Mouse (Mus musculus) erythroblast, embryonic 14.5 days (primary cell): ENCODE measurements around the gene Paxx. TPM values are rescaled to one million over a fixed set of nuclear protein-coding genes. Genes with fewer than 3 reads are reported as not detected.

Experiments used
- H3K27me3 ChIP-seq: 2 replicates; pipeline ENCODE4 v1.6.1; 2012; ENCODE audit warnings: inconsistent platforms; ENCODE audit not compliant: control insufficient read depth
- H3K36me3 ChIP-seq: 2 replicates; pipeline ENCODE4 v1.6.1; 2012; ENCODE audit warnings: mild to moderate bottlenecking, inconsistent platforms; ENCODE audit not compliant: control insufficient read depth
- H3K4me1 ChIP-seq: 2 replicates; pipeline ENCODE4 v1.6.1; 2012; ENCODE audit warnings: inconsistent platforms; ENCODE audit not compliant: control insufficient read depth
- H3K4me3 ChIP-seq: replicated peaks from 2 replicates; pipeline ENCODE3; 2012; ENCODE audit warnings: moderate library complexity, mild to moderate bottlenecking, inconsistent platforms
- H3K9me3 ChIP-seq: 2 replicates; pipeline ENCODE4 v1.6.1; 2012; ENCODE audit warnings: low read length, inconsistent platforms, mixed read lengths; ENCODE audit not compliant: control insufficient read depth
- GATA1 ChIP-seq: IDR thresholded peaks from 2 replicates; pipeline ENCODE4 v1.6.1; 2012; ENCODE audit warnings: low read length, inconsistent platforms, mixed read lengths
- TAL1 ChIP-seq: IDR thresholded peaks from 3 replicates; pipeline ENCODE4 v1.6.1; 2012; ENCODE audit warnings: low read length, inconsistent platforms, mixed read lengths
- polyA plus RNA-seq: library from polyadenylated mRNA; stranded (reverse); fragments of >175 nt; gene quantifications from 2 replicates; pipeline ENCODE4 v1.2.3, GENCODE M21; 2012

The Paxx gene
- polyA plus RNA-seq, 1 experiment: 1.1 TPM

- no peak overlapping the region for H3K4me3 ChIP-seq
- no peaks in the 10 kb centered on the region for H3K9me3 ChIP-seq
- H3K4me1 ChIP-seq: peaks cover 46% of the 10 kb centered on the region
- no peak for TF ChIP-seq GATA1
- TF ChIP-seq TAL1: no peak
- no peaks in the 10 kb centered on the region for H3K27me3 ChIP-seq
- peaks cover 18% of the 10 kb centered on the region for H3K36me3 ChIP-seq
These were observed 3.6 kb downstream of the Paxx start for GRCm38 (mm10) chr2:25457022-25457896.

- Histone ChIP-seq H3K4me1 (peaks cover 44% of the 10 kb centered on the region), H3K4me3 (no peak within 1 kb of the TSS), H3K27me3 (no peaks in the 10 kb centered on the region), H3K9me3 (no peaks in the 10 kb centered on the region), H3K36me3 (peaks cover 18% of the 10 kb centered on the region)
- no peak for TF ChIP-seq GATA1
- no peak for TF ChIP-seq TAL1
These were observed 4.5 kb downstream of the Paxx start, which contains the start of gene Clic3 for GRCm38 (mm10) chr2:25456205-25456953. TSS of gene Clic3 (plus strand) at chr2:25456838.

GRCm38 (mm10) chr2:25452951-25453350 is 7.9 kb downstream of the Paxx start:
- Histone ChIP-seq H3K4me3 (no peak overlapping the region), H3K9me3 (no peaks in the 10 kb centered on the region), H3K36me3 (peaks cover 4% of the 10 kb centered on the region), H3K27me3 (no peaks in the 10 kb centered on the region), H3K4me1 (peaks cover 13% of the 10 kb centered on the region)
- TF ChIP-seq TAL1 (no peak), GATA1 (no peak)

GRCm38 (mm10) chr2:25450853-25451647 is 9.8 kb downstream of the Paxx start:
- Histone ChIP-seq H3K4me1 (no peaks in the 10 kb centered on the region; the same call in 1 of the 2 replicates), H3K9me3 (no peaks in the 10 kb centered on the region), H3K4me3 (no peak overlapping the region), H3K27me3 (no peaks in the 10 kb centered on the region), H3K36me3 (no peaks in the 10 kb centered on the region; the same call in 1 of the 2 replicates)
- TF ChIP-seq TAL1 (no peak), GATA1 (no peak)

- no peak for TF ChIP-seq TAL1
- TF ChIP-seq GATA1: no peak
- peaks cover 6% of the 10 kb centered on the region; the same call in 1 of the 2 replicates for H3K36me3 ChIP-seq
- no peaks in the 10 kb centered on the region for H3K27me3 ChIP-seq
- H3K9me3 ChIP-seq: no peaks in the 10 kb centered on the region
- no peak overlapping the region for H3K4me3 ChIP-seq
- H3K4me1 ChIP-seq: no peaks in the 10 kb centered on the region; the same call in 1 of the 2 replicates
These were observed 18.2 kb downstream of the Paxx start for GRCm38 (mm10) chr2:25442682-25443081.

GRCm38 (mm10) chr2:25441067-25441466 is 19.8 kb downstream of the Paxx start:
- no peak overlapping the region for H3K4me3 ChIP-seq
- TF ChIP-seq GATA1 (no peak), TAL1 (no peak)
- no peaks in the 10 kb centered on the region for H3K9me3 ChIP-seq
- H3K27me3 ChIP-seq: no peaks in the 10 kb centered on the region
- no peaks in the 10 kb centered on the region for H3K4me1 ChIP-seq
- peaks cover 6% of the 10 kb centered on the region; the same call in 1 of the 2 replicates for H3K36me3 ChIP-seq

GRCm38 (mm10) chr2:25436286-25436820 is 24.5 kb downstream of the Paxx start:
- peaks cover 7% of the 10 kb centered on the region for H3K4me1 ChIP-seq
- no peaks in the 10 kb centered on the region; the same call in 1 of the 2 replicates for H3K36me3 ChIP-seq
- no peaks in the 10 kb centered on the region for H3K9me3 ChIP-seq
- TF ChIP-seq GATA1: no peak
- TF ChIP-seq TAL1: no peak
- no peak overlapping the region for H3K4me3 ChIP-seq
- no peaks in the 10 kb centered on the region for H3K27me3 ChIP-seq

GRCm38 (mm10) chr2:25434292-25434691 is 26.6 kb downstream of the Paxx start:
- H3K36me3 ChIP-seq: no peaks in the 10 kb centered on the region; the same call in 1 of the 2 replicates
- H3K27me3 ChIP-seq: peaks cover 15% of the 10 kb centered on the region
- TF ChIP-seq TAL1: no peak
- H3K9me3 ChIP-seq: no peaks in the 10 kb centered on the region
- H3K4me3 ChIP-seq: no peak overlapping the region
- H3K4me1 ChIP-seq: peaks cover 9% of the 10 kb centered on the region
